Mouse (Mus musculus): ENCODE data around the gene Tead3.

DNA sequence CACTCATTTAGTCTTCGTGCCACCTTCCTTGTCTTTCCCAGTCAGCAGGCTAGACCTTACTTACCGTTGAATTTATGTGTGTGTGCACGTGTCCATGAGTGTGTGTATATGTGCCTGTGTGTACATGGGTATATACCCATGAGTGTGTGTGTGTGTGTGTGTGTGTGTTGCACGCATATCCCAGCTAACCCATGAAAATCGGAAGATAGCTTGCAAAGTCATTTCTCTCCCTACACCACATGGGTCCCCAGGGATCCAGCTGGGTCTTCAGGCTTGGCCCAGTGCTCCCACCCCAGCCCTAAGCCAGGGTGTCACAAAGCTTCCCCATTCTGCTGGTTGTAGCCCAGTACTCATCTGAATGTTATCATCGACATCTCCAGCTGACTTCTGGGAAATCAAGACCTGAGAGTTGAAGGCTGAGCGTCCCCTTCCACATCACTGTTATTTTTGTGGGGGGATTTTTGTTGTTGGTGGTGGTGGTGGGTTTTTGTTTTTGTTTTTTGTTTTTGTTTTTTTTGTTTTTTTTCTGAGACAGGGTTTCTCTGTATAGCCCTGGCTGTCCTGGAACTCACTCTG, 68.7 kb downstream of the Tead3 start:
- TF ChIP-seq CTCF (conservative IDR thresholded peaks at IDR 0.05; ENCODE audit: low read length) (no peak), NANOG (IDR thresholded peaks at IDR 0.05; ENCODE audit: borderline replicate concordance, low read length) (no peak), POU5F1 (IDR thresholded peaks at IDR 0.05; ENCODE audit: borderline replicate concordance, low read length) (no peak)
